Mouse (Mus musculus): ENCODE measurements around the gene Fgf3.

Gene Fgf3

DNA sequence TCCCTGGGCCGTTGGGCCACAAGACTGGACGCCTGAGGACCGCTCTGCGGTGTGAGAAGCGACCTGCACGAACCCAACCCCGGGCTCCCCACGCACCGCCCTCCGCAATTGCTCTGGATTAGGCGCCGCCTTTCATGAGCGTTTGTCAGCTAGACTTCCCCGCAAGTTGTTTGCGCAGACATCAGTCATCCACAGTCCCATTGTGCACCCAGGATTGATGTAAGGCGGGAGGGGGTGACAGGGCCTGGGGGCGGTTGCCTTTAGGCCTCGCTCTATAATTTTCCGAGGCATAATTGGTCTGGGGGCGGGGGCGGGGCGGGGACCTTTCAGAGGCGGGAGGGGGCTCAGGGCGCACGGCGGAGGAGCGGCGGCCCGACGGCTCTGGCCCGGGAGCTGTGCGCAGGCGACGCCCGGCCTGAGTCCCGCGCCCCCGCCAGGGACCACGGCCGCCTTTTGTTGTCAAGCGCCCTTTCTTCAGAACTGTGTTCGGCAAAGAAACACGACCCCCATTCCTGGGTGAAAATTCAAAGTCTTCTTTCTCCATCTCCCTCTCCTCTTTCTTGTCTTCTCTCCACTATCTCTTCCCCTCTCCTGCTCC is at the start of gene Fgf3:
Gene Fgf3 (plus strand): TSS at position 193 of the 598 bp plus-strand sequence.
- no peak for DNase-seq (ENCODE audit: low spot score)

GRCm38 (mm10) chr7:144788631-144789030 is 49.3 kb upstream of the Fgf3 start:
- DNase-seq (ENCODE audit: low spot score), result no peak

DNA sequence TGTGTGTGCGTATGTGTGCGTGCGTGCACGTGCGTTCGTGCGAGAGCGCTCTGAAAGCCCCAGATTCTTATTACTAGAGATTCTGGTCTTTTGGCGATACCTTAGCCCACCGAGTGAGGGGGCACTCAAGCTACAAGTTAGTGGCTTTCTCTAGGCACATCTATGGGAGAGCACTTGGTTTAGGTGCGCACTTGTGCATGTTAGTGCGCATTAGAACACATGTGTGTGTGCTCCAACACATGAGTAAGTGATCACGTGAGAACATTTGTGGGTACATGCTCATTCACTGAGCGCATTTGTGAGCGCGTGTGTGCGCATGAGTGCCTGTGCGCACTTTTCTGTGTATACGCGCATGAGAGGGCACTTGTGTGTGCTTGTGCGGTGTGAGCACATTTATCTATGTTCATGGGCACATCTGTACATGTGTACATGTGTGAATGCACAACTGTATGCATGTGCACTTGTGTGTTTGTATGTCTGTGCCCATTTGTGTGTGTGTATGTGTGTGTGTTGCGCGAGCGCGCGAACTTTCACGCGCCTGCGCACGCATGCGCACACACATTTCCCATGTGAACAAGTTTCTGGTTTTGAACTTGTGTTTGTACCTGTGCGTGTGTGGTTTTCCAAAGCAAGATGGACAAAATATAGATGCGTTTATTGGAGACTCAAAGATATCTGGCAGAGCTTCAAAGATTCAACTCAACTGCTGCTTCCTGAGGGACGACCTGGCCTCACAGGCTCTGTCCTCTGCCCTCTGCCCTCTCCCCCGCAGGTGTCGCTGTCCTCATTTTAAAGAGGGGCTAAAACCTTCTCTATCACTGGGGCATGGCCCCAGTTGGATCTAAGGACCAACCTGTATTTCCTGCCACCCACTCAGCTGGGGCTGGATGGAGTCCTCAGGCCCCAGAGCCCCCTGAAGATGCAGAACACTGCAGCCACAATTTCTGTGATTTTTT is 48.0 kb upstream of the Fgf3 start:
- no peak for DNase-seq (ENCODE audit: low spot score)

DNA sequence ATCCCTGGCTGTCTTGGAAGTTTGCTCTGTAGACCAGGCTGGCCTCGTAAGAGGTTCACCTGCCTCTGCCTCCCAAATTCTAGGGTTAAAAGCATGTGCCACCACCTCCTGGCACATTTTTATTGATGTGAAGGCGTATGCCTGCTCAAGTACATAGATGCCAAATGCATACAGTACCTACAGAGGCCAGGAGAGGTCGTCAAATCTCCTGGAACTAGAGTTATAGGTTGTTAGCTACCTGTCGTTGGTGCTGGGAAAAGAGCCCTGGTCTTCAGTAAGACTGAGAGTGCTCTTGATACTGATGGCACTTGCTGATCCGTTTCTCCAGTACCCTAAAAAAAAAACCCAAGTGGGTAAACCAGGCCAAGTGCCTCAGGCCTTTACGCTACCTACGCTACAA is 46.5 kb upstream of the Fgf3 start:
- DNase-seq (ENCODE audit: low spot score), result no peak

DNA sequence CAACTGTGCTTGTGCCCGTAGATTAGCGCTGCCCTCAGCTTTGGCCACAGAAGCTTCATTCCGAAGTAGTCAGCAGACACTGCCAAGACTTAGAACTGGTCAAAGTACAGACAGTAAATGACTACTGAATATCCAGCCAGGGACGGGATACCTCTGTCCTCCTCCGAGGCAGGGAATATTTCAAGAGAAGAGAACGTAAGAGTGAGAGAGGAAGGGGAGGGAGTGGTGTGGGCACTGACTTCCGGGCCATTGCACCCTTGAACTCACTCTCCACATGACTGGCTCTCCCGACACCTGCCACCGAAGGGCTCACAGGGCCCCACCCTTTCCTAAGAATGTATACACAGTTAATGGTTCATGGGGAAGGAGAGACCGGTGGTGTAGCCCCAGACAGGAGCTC is 44.6 kb upstream of the Fgf3 start:
- no peak for DNase-seq (ENCODE audit: low spot score)

DNA sequence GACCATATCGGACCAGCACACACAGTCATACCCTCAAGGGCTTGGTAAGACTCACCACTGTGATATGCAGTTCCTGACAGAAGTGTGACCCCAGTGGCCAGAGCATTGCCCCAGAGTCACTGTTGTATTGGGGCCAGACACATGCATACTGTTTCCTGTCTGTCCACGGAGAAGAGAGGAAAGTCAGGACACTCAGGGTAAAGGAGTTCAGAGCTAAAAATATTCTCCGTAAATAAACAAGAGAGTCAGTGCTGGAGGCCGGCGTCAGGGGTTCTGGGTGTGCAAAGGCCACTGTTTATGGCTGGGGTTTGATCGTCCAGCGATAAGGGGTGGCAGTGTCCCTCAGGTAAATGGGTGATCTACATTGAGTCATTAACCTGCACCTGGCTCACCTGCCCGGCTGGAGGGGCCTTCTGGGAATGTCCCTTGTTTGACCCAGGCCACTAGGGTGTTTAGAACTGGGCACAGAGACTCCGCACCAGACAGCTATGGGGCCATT is 41.9 kb upstream of the Fgf3 start:
- DNase-seq (ENCODE audit: low spot score), result no peak

- DNase-seq (ENCODE audit: low spot score), result no peak
Measured at GRCm38 (mm10) chr7:144796986-144797735, 40.7 kb upstream of the Fgf3 start.

DNA sequence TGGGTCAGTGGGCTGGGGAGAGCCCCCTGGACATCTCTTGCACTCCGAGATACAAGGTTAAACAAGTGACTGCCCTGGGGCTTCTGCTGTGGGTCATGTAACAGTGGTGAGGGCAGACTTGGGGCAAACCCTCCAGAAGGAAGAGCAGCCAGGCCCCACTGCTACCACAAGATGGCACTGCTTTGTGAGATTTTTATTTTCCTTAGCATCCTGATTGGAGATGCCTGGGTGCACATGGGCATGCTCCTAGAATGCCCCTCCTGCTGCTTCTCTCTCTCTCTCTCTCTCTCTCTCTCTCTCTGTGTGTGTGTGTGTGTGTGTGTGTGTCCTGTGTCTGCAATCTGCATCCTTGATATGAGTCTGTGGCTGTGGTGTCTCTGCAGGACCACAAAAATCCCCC is 39.4 kb upstream of the Fgf3 start:
- no peak for DNase-seq (ENCODE audit: low spot score)

DNA sequence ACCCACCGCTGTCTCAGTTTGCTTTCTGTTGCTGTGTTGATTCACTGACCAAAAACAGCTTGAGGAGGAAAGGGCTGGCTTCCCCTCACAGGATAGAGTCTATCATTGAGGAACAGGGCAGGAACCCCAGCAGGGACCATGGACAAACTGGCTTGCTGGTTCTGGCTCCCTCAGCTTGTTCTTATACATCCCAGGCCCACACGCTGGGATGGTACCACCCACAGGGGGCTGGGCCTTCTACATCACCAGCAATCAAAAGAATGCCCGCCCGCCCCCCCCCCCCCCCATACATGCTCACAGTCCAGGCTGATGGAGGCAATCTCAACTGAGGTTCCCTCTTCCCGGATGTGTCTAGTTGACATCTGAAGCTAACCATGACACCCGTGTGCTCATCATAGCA is 30.8 kb upstream of the Fgf3 start:
- DNase-seq (ENCODE audit: low spot score), result no peak

- no peak for DNase-seq (ENCODE audit: low spot score)
Measured at GRCm38 (mm10) chr7:144807976-144808577, 29.8 kb upstream of the Fgf3 start.

DNA sequence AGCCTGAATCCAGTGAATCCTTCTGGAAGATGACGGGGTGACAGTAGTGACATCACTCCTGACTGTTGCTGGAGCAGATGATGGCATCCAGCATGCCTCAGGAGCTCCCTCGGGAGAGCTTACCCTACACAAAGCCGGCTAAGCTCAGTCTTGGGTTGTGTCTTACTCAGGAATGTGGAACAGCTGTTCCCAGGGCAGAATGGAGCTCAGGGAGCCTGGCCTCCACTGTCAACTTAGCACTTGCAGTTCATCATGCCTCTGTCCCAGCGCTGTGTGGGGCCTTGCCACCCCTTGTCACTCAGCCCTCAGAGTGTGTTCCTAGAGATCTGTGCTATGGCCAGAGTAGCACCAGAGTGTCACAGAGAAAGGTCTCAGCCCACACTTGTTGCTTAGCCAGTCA is 26.4 kb upstream of the Fgf3 start:
- no peak for DNase-seq (ENCODE audit: low spot score)

DNA sequence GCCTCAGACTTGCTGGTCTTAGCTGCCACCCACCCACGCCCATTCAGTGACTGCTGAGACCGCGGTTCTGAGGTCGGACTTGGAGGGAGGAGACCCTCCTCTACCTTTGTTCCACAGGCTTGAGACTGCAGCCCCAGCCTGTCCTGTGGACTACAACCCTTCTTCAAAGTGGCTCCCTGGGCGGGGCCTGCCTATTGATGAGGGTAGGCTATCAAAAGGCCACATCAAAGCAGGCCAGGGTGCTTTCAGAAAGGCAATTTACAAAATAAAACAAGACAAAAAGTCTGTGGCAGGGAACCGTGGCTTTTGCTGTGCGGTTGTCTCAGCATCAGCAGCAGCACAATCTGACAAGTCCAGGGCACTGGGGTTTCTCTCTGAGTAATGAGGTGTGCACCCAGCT is 16.0 kb upstream of the Fgf3 start:
- DNase-seq (ENCODE audit: low spot score), result no peak

- DNase-seq (ENCODE audit: low spot score), result no peak
Measured at GRCm38 (mm10) chr7:144823988-144824387, 13.9 kb upstream of the Fgf3 start.

DNA sequence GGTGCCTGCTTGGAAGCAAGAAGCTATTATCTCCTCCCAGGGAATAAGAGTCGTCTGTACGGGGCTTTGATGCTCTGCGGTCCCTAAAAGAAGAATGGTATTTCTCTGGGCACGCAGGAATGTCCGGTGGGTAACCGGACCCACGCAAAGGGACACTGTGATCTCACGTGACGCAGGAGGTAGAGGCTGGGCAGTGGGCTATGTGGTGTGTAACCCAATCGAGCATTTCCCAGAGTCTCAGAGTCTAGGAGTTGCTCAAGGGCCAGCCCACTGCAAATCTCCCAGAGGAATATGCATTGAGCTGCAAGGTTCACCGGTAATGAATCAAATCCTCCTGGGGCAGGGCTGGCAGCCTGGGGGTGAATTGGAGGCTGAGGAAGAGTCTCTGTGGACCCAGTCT is 9.5 kb upstream of the Fgf3 start:
- DNase-seq (ENCODE audit: low spot score), result no peak

DNA sequence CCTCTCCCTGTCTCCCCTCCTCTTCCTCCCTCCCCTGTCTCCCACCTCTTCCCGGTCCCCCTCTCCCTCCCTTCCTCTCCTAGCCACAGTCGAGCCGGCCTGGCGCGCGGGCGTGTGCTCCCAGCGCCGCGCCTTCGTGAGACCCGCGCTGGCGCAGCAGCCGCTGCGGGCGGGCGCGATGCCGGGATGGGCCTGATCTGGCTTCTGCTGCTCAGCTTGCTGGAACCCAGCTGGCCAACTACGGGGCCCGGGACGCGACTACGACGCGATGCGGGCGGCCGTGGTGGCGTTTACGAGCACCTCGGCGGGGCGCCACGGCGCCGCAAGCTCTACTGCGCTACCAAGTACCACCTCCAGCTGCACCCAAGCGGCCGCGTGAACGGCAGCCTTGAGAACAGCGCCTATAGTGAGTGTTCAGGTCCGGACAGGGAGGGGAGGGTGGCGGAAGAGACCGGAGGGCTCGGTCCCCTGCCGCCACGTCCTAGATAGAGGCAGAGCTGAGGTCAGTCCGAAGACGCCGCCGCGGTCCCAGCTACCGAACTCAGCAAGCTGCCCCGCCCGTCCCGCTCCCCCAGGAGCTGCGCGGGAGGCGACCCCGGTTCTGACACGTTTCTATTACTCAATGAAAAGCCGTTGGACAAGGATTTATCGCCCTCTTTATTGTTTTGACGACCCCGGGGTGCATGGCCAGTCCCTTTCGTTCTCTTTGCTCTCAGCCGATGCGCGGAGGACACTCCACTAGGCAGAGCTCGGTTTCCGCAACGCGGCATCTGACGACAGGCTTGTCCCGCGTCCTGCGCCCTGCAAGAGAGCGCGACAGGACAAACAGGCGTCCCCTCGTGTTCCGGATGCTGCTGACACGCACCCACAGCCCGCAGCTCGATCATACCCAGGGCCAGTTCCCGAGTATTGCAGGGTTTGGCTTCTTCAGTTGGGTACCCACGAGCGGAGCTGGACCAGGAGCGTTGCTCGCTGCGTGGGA is 930 bp downstream of the Fgf3 start:
- no peak for DNase-seq (ENCODE audit: low spot score)

DNA sequence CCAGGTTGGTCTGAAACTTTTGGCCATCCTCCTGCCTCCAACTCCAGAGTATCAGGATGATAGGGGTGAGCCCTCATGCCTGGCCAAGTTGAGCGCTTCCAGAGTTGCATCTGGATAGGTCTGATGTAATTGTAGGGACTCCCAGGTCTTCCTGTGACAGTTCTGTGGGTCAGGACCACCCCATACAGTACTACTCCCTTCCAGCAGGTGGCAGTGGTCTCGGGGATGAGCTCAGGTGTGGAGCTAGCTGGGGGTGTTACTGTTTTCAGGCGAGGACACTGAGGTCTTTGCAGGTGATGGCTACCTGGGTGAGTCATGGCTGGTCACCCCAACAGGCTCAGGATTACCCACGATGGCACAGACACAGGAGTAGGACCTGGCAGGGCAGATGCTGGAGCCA is 8.3 kb downstream of the Fgf3 start:
- DNase-seq (ENCODE audit: low spot score), result no peak

DNA sequence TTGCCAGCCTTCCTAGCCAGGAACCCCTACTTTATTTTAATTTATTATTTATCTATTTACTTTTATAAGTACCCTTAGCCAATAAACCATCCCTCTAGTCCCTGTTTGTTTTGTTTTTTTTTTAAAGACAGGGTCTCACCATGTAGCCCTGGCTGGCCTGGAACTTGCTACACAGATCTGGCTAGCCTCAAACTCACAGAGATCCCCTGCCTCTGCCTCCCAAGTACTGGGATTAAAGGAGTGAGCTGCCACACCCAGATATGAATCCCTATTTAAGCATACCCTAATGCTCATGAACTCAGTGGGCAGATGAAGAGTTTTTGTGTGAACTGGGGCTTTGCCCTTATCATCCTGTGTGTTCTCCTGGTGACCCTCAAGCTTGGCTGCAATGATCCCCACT is 9.2 kb downstream of the Fgf3 start, which contains the start of gene Fgf4:
Gene Fgf4 (plus strand): TSS at position 301 of the 400 bp plus-strand sequence.
- DNase-seq (ENCODE audit: low spot score), result no peak

DNA sequence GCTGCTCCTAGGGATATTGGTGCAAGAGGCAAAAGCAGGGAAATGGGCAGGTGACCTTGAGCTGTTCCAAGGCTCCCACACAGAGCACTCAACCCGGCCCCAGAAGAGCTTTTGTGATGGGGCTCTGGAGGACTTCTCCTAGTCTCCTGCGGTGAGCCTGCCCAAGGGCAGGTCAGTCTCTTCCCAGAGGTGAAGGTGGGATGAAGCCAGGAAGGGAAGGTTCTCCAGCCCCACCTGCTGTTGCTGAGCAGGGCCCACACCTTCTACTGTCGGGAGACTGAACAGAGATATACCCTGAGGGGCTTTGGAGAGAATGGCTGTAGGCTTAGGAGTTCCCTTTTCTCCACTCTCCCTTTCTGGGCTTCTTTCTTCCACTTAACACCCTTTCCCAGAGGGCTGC is 13.4 kb downstream of the Fgf3 start:
- no peak for DNase-seq (ENCODE audit: low spot score)

GRCm38 (mm10) chr7:144854966-144855365 is 17.1 kb downstream of the Fgf3 start:
- no peak for DNase-seq (ENCODE audit: low spot score)

- DNase-seq (ENCODE audit: low spot score), result no peak
Measured at GRCm38 (mm10) chr7:144857158-144857557, 19.3 kb downstream of the Fgf3 start.

GRCm38 (mm10) chr7:144857826-144858342 is 20.0 kb downstream of the Fgf3 start:
- no peak for DNase-seq (ENCODE audit: low spot score)
